Mouse (Mus musculus): ENCODE data around the gene Cops3. TPM values are rescaled to one million over a fixed set of nuclear protein-coding genes. Genes with fewer than 3 reads are reported as not detected.
"Not testable (repeated sequence)": the region's sequence is repeated elsewhere in the genome, so short reads cannot be mapped to it uniquely, and the experiment has no call there.

Gene Cops3
- total RNA-seq (2022) = 10 to 100 TPM; 71.2 to 74.2 (median 72.7) TPM

- peak; percentile 97 for DNase-seq (ENCODE audit: low spot score)
These were observed at the start of gene Cops3 for GRCm38 (mm10) chr11:59839459-59840126. Cops3 (minus strand) TSS chr11:59839838.

GRCm38 (mm10) chr11:59888151-59888550 is 48.5 kb upstream of the Cops3 start:
- DNase-seq (ENCODE audit: low spot score) = no peak

GRCm38 (mm10) chr11:59886952-59887351 is 47.3 kb upstream of the Cops3 start:
- no peak for DNase-seq (ENCODE audit: low spot score)

- DNase-seq (ENCODE audit: low spot score) = peak; percentile 55
These were observed 45.8 kb upstream of the Cops3 start for GRCm38 (mm10) chr11:59885217-59885986.

- peak; percentile 74 for DNase-seq (ENCODE audit: low spot score)
These were observed 40.4 kb upstream of the Cops3 start for GRCm38 (mm10) chr11:59880031-59880430.

GRCm38 (mm10) chr11:59872124-59872523 is 32.5 kb upstream of the Cops3 start:
- no peak for DNase-seq (ENCODE audit: low spot score)

- DNase-seq (ENCODE audit: low spot score) = no peak
These were observed 24.7 kb upstream of the Cops3 start for GRCm38 (mm10) chr11:59864316-59864715.

- no peak for DNase-seq (ENCODE audit: low spot score)
These were observed 20.8 kb upstream of the Cops3 start for GRCm38 (mm10) chr11:59860467-59860866.

- DNase-seq (ENCODE audit: low spot score) = no peak
These were observed 13.2 kb upstream of the Cops3 start for GRCm38 (mm10) chr11:59852865-59853264.

- DNase-seq (ENCODE audit: low spot score) = peak; percentile 80
These were observed 8.6 kb upstream of the Cops3 start for GRCm38 (mm10) chr11:59847891-59848884.

- peak; percentile 26 for DNase-seq (ENCODE audit: low spot score)
These were observed 7.5 kb upstream of the Cops3 start for GRCm38 (mm10) chr11:59847131-59847530.

GRCm38 (mm10) chr11:59846311-59846710 is 6.7 kb upstream of the Cops3 start:
- no peak for DNase-seq (ENCODE audit: low spot score)

- peak; percentile 97 for DNase-seq (ENCODE audit: low spot score)
These were observed 605 bp downstream of the Cops3 start, which contains the start of gene Nt5m for GRCm38 (mm10) chr11:59839008-59839458. Nt5m (plus strand) TSS chr11:59839447.

- DNase-seq (ENCODE audit: low spot score) = no peak
These were observed 1.2 kb downstream of the Cops3 start for GRCm38 (mm10) chr11:59838426-59838825.

GRCm38 (mm10) chr11:59837789-59838188 is 1.8 kb downstream of the Cops3 start:
- DNase-seq (ENCODE audit: low spot score) = not testable (repeated sequence)

- DNase-seq (ENCODE audit: low spot score) = no peak
These were observed 18.0 kb downstream of the Cops3 start for GRCm38 (mm10) chr11:59821625-59822024.

- DNase-seq (ENCODE audit: low spot score) = no peak
These were observed 21.7 kb downstream of the Cops3 start for GRCm38 (mm10) chr11:59817916-59818315.

- no peak for DNase-seq (ENCODE audit: low spot score)
These were observed 24.1 kb downstream of the Cops3 start for GRCm38 (mm10) chr11:59815482-59816065.

GRCm38 (mm10) chr11:59814936-59815335 is 24.7 kb downstream of the Cops3 start:
- DNase-seq (ENCODE audit: low spot score) = no peak

GRCm38 (mm10) chr11:59814311-59814710 is 25.3 kb downstream of the Cops3 start:
- no peak for DNase-seq (ENCODE audit: low spot score)

- no peak for DNase-seq (ENCODE audit: low spot score)
These were observed 26.4 kb downstream of the Cops3 start for GRCm38 (mm10) chr11:59813276-59813675.

All from heart, adult 8-10 months (tissue).